Mouse (Mus musculus): ENCODE results near the gene Marc2. TPM values are rescaled to one million over a fixed set of nuclear protein-coding genes. Genes with fewer than 3 reads are reported as not detected.

Marc2 gene
- polyA plus RNA-seq, 1 experiment from 2014 or later, result 191 TPM

DNA sequence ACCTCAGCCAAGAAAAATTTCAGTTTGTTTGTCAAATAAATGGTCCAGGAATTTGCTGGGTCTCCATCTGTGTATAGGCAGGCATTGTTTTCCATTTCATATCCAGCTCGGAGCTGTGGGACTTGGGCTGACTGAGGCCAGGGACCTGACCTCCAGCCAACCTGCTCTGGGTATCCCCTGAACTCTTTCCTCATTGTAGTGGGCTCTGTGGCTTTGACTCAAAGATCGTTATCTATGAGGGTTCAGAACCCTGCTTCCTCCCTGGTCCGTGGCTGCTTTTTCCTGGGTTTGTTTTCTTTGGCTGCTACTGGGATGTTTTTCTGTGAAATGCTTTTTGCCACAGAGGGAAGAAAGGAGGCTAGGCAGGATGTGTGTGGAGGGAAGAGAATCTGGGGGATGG, 7.7 kb upstream of the Marc2 start:
- H3K9me3 ChIP-seq (replicated peaks), result no peaks in the 10 kb centered on the region
- H3K4me3 ChIP-seq (replicated peaks), result no peak overlapping the region
- H3K4me1 ChIP-seq, result peaks cover 27% of the 10 kb centered on the region
- no peak for ATAC-seq (ENCODE audit: insufficient number of reproducible peaks, low FRiP score, low TSS enrichment, low read depth)
- 51% methylated on average over 3 of the region's 3 CpGs for WGBS
- H3K27ac ChIP-seq (replicated peaks), result 0 out of 2 replicates have a peak overlapping the region, but pooled peaks have one; percentile 14
- H3K4me2 ChIP-seq (replicated peaks), result no peak overlapping the region
- H3K9ac ChIP-seq, result no peak overlapping the region
- no peaks in the 10 kb centered on the region for H3K36me3 ChIP-seq
- peaks cover 6% of the 10 kb centered on the region; the same call in 1 of the 2 replicates for H3K27me3 ChIP-seq

DNA sequence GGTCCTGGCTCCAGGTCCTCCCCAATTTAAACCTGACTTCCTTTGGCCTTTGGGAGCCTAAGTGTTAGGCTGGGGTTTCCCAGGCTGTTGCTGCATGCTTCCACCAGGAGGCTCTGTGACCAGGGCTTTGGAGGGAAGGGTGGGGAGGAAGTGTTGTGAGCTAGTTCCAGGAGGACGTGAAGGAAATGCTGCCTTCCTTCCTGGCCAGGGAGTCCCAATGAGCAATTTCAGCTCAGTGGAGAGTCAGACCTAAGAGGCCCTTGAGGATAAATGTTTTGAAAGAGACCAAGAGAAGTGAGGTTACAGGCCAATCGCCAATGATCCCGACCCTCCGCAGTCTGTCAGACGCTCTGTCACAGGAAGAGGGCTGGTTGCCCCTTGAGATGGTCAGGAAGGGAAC, 7.1 kb upstream of the Marc2 start:
- H3K27ac ChIP-seq (replicated peaks), result 0 out of 2 replicates have a peak overlapping the region, but pooled peaks have one; percentile 14
- ATAC-seq (ENCODE audit: insufficient number of reproducible peaks, low FRiP score, low TSS enrichment, low read depth), result peak; percentile 66
- WGBS, result 19% methylated on average over 5 of the region's 5 CpGs
- no peak overlapping the region for H3K9ac ChIP-seq
- H3K36me3 ChIP-seq, result no peaks in the 10 kb centered on the region
- H3K9me3 ChIP-seq (replicated peaks), result no peaks in the 10 kb centered on the region
- 0 out of 2 replicates have a peak overlapping the region, but pooled peaks have one; percentile 18 for H3K4me3 ChIP-seq (replicated peaks)
- H3K27me3 ChIP-seq, result peaks cover 6% of the 10 kb centered on the region; the same call in 1 of the 2 replicates
- H3K4me1 ChIP-seq, result peaks cover 27% of the 10 kb centered on the region
- H3K4me2 ChIP-seq (replicated peaks), result peak overlapping the region; percentile 39

DNA sequence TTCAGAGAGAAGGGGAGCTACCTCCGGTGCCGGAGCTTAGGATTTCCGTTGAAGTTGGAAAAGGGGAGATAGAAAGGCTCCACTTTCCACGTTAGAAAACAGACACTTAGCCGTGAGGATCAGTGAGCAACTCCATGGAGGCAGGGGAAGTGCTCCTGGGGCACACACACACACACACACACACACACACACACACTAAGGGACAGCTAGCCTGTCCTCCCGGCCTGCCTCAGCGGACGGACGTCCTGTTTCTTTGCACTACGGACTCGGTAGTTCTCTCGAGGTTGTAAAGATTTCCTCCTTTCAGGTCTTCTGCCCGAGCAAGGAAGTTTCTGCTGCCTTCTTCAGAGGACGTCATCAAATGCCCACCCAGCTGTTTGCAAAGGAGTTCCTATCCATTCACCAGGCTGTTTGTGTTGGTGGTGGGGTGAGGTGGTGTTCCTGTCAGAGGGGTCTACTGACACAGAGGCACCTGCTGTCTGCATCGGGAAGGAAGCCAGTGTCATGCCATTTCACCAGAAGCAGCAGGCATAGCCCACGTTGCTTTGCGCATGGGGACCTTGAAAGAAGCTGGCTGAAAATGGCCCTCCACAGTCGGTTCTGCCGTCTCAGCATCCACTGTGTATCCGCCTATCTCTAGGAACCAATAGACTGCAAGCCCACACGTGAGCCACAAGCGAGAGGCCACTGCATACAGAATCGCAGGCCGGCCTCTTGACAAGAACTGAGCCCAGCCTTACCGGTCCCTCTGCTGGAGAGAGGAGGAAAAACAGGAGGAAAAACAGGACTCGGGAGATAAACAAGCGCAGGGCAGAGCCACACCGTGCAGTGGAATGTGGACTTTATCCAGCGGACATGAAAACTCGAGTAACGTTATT, 5.7 kb upstream of the Marc2 start:
- H3K4me1 ChIP-seq, result peaks cover 27% of the 10 kb centered on the region
- H3K9me3 ChIP-seq (replicated peaks), result no peaks in the 10 kb centered on the region
- peak; percentile 57; the same call in 1 of the 2 replicates for ATAC-seq (ENCODE audit: insufficient number of reproducible peaks, low FRiP score, low TSS enrichment, low read depth)
- peaks cover 6% of the 10 kb centered on the region; the same call in 1 of the 2 replicates for H3K27me3 ChIP-seq
- H3K4me3 ChIP-seq (replicated peaks), result peak overlapping the region; percentile 7; the same call in 1 of the 2 replicates
- H3K4me2 ChIP-seq (replicated peaks), result peak overlapping the region; percentile 42
- no peak overlapping the region for H3K9ac ChIP-seq
- WGBS, result 14% methylated on average over 31 of the region's 31 CpGs
- H3K36me3 ChIP-seq, result no peaks in the 10 kb centered on the region
- peak overlapping the region; percentile 22; the same call in 1 of the 2 replicates for H3K27ac ChIP-seq (replicated peaks)

DNA sequence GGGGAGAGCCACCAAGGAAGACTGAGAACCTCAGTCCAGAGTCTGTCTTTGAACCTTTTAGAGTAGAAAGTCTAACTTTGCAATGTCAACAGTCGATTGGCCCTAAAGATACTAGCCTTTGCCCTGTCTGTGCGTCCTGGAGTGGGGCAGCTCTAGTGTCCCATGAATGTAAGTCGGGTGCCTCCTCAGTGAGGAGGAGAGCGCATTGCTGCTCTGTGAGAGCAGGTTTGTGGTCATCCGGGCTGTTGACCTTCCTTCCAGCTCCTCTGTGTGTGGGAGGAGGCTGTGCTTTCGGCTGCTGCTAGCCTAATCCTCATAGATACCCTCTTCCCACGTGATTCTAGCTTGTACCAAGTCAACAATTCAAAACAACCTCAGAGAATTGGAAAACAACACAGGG, 4.9 kb upstream of the Marc2 start:
- Histone ChIP-seq H3K36me3 (no peaks in the 10 kb centered on the region), H3K9me3 (replicated peaks) (no peaks in the 10 kb centered on the region), H3K27ac (replicated peaks) (no peak overlapping the region), H3K27me3 (peaks cover 6% of the 10 kb centered on the region; the same call in 1 of the 2 replicates), H3K4me1 (peaks cover 33% of the 10 kb centered on the region), H3K4me3 (replicated peaks) (no peak overlapping the region), H3K9ac (no peak overlapping the region), H3K4me2 (replicated peaks) (no peak overlapping the region)
- no peak for ATAC-seq (ENCODE audit: insufficient number of reproducible peaks, low FRiP score, low TSS enrichment, low read depth)
- WGBS, result 52% methylated on average over 7 of the region's 7 CpGs

DNA sequence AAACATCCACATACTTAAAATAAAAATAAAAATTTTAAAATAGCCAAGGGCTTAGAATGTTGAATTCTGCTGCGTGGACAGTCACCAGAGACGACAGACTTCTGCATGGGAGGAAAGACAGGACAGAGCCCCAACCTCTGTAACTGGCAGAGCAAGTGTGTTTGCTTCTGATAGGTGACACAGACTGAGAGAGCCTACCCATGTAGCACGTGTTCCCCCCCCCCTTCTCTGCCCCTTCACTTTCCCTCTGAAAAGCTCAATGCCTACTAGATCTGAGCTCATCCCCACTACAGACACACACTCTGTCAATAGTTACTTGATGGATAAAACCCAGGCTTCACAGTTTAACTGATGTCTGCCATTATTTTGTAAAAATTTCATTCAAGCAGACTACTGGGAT, 722 bp upstream of the Marc2 start:
- H3K4me2 ChIP-seq (replicated peaks), result no peak overlapping the region
- H3K27ac ChIP-seq (replicated peaks), result no peak overlapping the region
- 32% methylated on average over 3 of the region's 3 CpGs for WGBS
- H3K36me3 ChIP-seq, result no peaks in the 10 kb centered on the region
- H3K4me3 ChIP-seq (replicated peaks), result no peak overlapping the region
- H3K4me1 ChIP-seq, result peaks cover 27% of the 10 kb centered on the region
- H3K9me3 ChIP-seq (replicated peaks), result no peaks in the 10 kb centered on the region
- no peak overlapping the region for H3K9ac ChIP-seq
- ATAC-seq (ENCODE audit: insufficient number of reproducible peaks, low FRiP score, low TSS enrichment, low read depth), result no peak
- H3K27me3 ChIP-seq, result peaks cover 6% of the 10 kb centered on the region; the same call in 1 of the 2 replicates

DNA sequence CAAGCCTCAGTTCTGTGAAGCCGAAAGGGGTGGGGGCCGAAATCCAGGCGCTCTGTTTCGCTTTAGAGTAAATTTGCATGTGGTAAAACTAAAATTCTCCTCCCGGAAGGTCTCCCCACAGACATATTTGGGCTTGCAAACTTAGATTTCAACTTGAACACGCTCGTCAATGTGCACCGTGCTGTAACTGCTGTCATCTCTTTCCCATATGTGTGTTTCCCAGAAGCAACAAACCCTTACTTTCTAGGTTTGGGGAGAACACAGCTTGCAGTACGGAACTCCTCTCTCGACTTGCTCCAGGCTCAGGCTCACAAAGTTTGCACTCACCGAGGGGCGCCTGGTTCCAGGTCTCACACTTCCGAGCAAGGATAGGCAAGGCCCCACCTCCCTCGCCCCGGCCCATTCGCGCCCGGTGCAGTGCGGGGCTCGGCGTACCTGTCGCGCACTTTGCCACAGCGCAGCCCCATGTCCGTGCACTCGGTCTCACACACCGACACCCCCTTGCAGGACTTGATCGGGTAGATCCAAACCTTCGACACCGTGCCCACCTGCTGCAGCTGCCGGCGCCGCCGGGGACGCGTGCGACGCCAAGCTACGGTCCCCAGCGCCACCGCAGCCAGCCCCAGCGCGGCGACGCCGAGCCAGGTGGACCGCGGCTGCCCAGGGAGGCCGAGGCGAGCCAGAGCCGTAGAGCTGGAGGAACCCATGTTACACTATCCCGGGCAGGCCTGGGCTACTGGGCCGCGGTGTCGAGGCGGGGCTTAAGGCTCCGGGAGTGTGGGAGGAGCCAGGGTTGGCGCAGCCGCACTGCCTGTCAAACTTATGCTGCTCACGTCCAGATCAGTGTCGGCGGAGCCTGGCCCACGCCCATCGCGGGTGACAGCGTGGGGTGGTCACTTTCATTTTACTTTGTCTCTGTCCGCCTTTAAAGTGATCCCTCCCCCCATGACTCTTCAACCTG, 860 bp downstream of the Marc2 start:
- peaks cover 3% of the 10 kb centered on the region; the same call in 1 of the 2 replicates for H3K36me3 ChIP-seq
- peak overlapping the region; percentile 94 for H3K27ac ChIP-seq (replicated peaks)
- under 1% methylated on average over 67 of the region's 67 CpGs for WGBS
- peak overlapping the region; percentile 96 for H3K4me3 ChIP-seq (replicated peaks)
- no peaks in the 10 kb centered on the region; the same call in 1 of the 2 replicates for H3K27me3 ChIP-seq
- peak; percentile 97 for ATAC-seq (ENCODE audit: insufficient number of reproducible peaks, low FRiP score, low TSS enrichment, low read depth)
- H3K9me3 ChIP-seq (replicated peaks), result no peaks in the 10 kb centered on the region
- peak overlapping the region; percentile 91 for H3K4me2 ChIP-seq (replicated peaks)
- peaks cover 21% of the 10 kb centered on the region for H3K4me1 ChIP-seq
- peak overlapping the region; percentile 91 for H3K9ac ChIP-seq

DNA sequence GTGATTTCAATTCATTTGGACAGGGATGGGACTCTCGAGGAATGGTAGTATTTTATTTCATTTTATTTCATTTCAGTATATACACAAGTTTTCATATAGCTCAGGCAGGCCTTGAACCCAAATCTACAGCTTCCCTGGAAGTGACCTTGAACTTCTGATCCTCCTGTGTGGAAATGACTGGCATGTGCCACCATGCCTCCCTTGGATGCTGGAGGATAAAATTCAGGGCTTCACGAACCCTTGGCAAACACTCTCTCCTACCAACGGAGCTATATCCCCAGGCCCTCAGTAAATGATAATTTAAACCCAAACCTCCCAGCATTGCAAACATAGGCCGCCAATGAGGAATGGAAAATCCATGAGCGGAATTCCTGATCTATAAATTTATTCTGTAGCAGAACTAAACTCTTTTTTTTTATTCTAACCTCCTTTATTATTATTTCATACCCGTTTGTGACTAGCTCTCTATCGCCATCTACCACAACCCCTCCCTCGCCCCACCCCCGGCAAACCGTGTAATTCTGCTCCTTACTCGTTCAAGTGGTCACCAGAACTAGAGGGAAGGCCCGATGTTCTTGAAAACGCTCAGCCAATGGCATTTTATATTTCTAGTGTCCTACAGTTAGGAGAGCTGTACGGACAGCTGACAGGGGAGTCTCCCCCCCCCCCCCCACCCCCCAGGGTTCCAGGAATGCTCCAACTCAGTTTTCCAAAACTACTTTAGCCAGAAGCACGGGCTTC, 1.8 kb downstream of the Marc2 start:
- Histone ChIP-seq H3K27ac (replicated peaks) (peak overlapping the region; percentile 94), H3K4me1 (peaks cover 21% of the 10 kb centered on the region), H3K4me2 (replicated peaks) (peak overlapping the region; percentile 91), H3K9ac (peak overlapping the region; percentile 91; the same call in 1 of the 2 replicates), H3K27me3 (no peaks in the 10 kb centered on the region), H3K36me3 (peaks cover 8% of the 10 kb centered on the region; the same call in 1 of the 2 replicates), H3K4me3 (replicated peaks) (peak overlapping the region; percentile 96), H3K9me3 (replicated peaks) (no peaks in the 10 kb centered on the region)
- no peak for ATAC-seq (ENCODE audit: insufficient number of reproducible peaks, low FRiP score, low TSS enrichment, low read depth)
- WGBS, result 11% methylated on average over 15 of the region's 15 CpGs

DNA sequence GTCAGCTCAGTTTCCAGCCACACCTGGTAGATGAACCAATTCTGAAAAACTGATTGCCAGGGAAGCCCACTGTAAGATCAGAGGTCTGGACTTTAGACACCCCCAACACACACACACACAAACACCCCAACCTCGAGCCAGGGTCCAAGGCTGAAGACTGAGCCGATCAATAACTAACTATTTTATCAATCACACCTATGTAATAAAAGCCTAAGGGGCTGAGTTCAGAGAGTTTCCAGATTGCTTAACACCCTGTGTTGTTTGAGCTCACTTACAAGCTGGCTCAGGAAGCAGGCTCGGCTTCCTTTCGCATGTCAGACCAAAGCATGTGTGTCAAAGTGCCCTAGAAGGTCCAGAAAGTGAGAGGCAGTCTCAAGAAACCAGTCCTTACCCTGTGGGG, 8.6 kb downstream of the Marc2 start:
- H3K27me3 ChIP-seq, result no peaks in the 10 kb centered on the region
- peaks cover 45% of the 10 kb centered on the region for H3K36me3 ChIP-seq

DNA sequence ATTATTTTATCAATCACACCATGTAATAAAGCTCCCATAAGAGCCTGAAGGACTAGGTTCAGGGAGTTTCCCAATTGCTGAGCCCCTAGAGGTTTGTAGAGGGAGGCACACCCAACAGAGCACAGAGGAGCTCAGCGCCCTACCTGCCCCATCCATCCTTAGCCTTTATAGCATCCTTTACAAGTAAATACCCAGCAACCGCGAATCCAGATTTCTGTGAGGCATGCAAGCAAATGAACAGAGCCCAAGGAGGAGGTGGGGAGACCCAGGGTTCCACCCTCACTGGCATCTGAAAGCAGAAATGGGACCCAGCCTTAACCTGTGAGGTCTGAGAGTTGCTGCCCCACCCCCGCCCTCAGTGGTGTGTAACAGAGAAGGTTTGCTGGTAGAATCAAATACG, 9.9 kb downstream of the Marc2 start:
- no peak overlapping the region for H3K4me3 ChIP-seq (replicated peaks)
- 73% methylated on average over 5 of the region's 5 CpGs for WGBS
- peaks cover 58% of the 10 kb centered on the region for H3K36me3 ChIP-seq
- H3K9ac ChIP-seq, result no peak overlapping the region
- no peaks in the 10 kb centered on the region for H3K4me1 ChIP-seq
- no peak overlapping the region for H3K27ac ChIP-seq (replicated peaks)
- no peak overlapping the region for H3K4me2 ChIP-seq (replicated peaks)
- H3K9me3 ChIP-seq (replicated peaks), result no peaks in the 10 kb centered on the region
- H3K27me3 ChIP-seq, result no peaks in the 10 kb centered on the region
- no peak for ATAC-seq (ENCODE audit: insufficient number of reproducible peaks, low FRiP score, low TSS enrichment, low read depth)

More for the DNA sequence above, 8.6 kb downstream of the Marc2 start:
- Histone ChIP-seq H3K4me2 (replicated peaks) (no peak overlapping the region), H3K27ac (replicated peaks) (no peak overlapping the region), H3K4me3 (replicated peaks) (no peak overlapping the region), H3K4me1 (no peaks in the 10 kb centered on the region), H3K9me3 (replicated peaks) (no peaks in the 10 kb centered on the region), H3K9ac (no peak overlapping the region)
- no peak for ATAC-seq (ENCODE audit: insufficient number of reproducible peaks, low FRiP score, low TSS enrichment, low read depth)
- WGBS, result 85% methylated on average over 4 of the region's 4 CpGs

DNA sequence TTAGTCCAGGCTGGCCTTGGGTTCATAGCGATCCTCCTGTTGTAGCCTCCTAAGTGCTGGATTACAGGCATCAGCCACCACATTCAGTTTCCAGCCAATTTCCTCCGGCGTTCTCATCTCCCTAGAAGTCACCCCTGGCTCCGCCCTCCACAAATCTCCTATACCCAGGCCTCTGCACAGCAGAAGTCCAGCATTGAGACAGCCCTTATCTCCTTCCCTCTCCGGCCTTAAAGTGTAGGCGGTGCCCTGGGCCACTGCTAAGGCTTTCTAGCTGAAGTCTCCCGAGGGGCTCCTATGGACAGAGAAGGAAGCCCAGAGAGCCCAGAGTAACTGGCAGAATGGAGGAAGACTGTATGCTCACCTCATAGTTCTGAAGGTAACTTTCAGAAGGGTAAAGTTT, 12.8 kb downstream of the Marc2 start:
- Histone ChIP-seq H3K36me3 (peaks cover 61% of the 10 kb centered on the region), H3K4me2 (replicated peaks) (no peak overlapping the region), H3K4me1 (no peaks in the 10 kb centered on the region), H3K9me3 (replicated peaks) (no peaks in the 10 kb centered on the region), H3K27ac (replicated peaks) (no peak overlapping the region), H3K27me3 (no peaks in the 10 kb centered on the region), H3K9ac (no peak overlapping the region), H3K4me3 (replicated peaks) (no peak overlapping the region)
- no peak for ATAC-seq (ENCODE audit: insufficient number of reproducible peaks, low FRiP score, low TSS enrichment, low read depth)
- 87% methylated on average over 7 of the region's 7 CpGs for WGBS

Data from embryonic facial prominence, embryonic 15.5 days (tissue).